In genomic region chr4:118642346-118643190, GRCm38 (mm10) we compare ENCODE assay signal across 9 mouse cellular contexts. TPM values are rescaled to one million over a fixed set of nuclear protein-coding genes. Genes with fewer than 3 reads are reported as not detected.
DNase-seq lines count a peak whose midpoint lies in the region; ATAC-seq lines count a peak whose summit lies in the region.
"Had no signal": no experiment of that assay in that cellular context is flagged by ENCODE, and none has a peak within 500 bp of the region (broad histone marks: within the 10 kb centered on the region; RNA-seq: fewer than 3 reads in every experiment).

No protein-coding gene starts in this region.

- no peak overlapping the region for H3K9ac ChIP-seq in stomach, embryonic 16.5 days (ENCODE audit: low read length)
- H3K9ac ChIP-seq: midbrain, embryonic 13.5 days had no signal

- H3K4me1 ChIP-seq in stomach, embryonic 16.5 days (ENCODE audit: control insufficient read depth, insufficient read depth, low read length): no peaks in the 10 kb centered on the region

- H3K27me3 ChIP-seq in stomach, embryonic 16.5 days (ENCODE audit: control insufficient read depth, insufficient read depth, low read length): no peaks in the 10 kb centered on the region
- H3K27me3 ChIP-seq: midbrain, embryonic 13.5 days had no signal

- no peak overlapping the region for H3K27ac ChIP-seq in stomach, embryonic 16.5 days (ENCODE audit: low read length)
- H3K27ac ChIP-seq: midbrain, embryonic 13.5 days had no signal

- H3K9me3 ChIP-seq in stomach, embryonic 16.5 days (replicated peaks; ENCODE audit: control insufficient read depth, low read length): no peaks in the 10 kb centered on the region
- H3K9me3 ChIP-seq: midbrain, embryonic 13.5 days had no signal

- DNase-seq in embryo, embryonic 11 days: peak; percentile 20
- no peak for DNase-seq in embryo, embryonic 10 days (ENCODE audit: low spot score)
- DNase-seq in kidney, postnatal 10 days: peak; percentile 64
- no peak for DNase-seq in kidney, adult 8-10 months
- DNase-seq in right cerebral cortex, postnatal 14 days: peak; percentile 28
- no peak for DNase-seq in right cerebral cortex, postnatal 36 days (ENCODE audit: low spot score in 2 of 2)
- DNase-seq in ovary, postnatal 14 days (ENCODE audit: low spot score): no peak

- no peaks in the 10 kb centered on the region for H3K36me3 ChIP-seq in stomach, embryonic 16.5 days (ENCODE audit: control insufficient read depth, insufficient read depth, low read length)
- H3K36me3 ChIP-seq: midbrain, embryonic 13.5 days had no signal

- H3K4me3 ChIP-seq in stomach, embryonic 16.5 days (replicated peaks; ENCODE audit: low read length): no peak overlapping the region
- H3K4me3 ChIP-seq: midbrain, embryonic 13.5 days had no signal

- peak overlapping the region; percentile 6; the same call in 1 of the 2 replicates for H3K4me2 ChIP-seq in stomach, embryonic 16.5 days (ENCODE audit: low read depth, low read length)
- H3K4me2 ChIP-seq: midbrain, embryonic 13.5 days had no signal

- no peak for ATAC-seq in stomach, embryonic 16.5 days (ENCODE audit: insufficient read depth, low FRiP score)
- ATAC-seq: midbrain, embryonic 13.5 days had no signal

- WGBS in stomach, embryonic 16.5 days: 39% methylated on average over 20 of the region's 20 CpGs

RNA-seq across cellular contexts. Expression of gene Olfr62, which starts 16.2 kb away (rescaled TPM):
- polyA plus RNA-seq in stomach, embryonic 16.5 days (2015; fragmentation: Nextera tagmentation; extraction: Ambion mirVana): not detected in 2 replicates
- polyA plus RNA-seq: midbrain, embryonic 13.5 days had no signal

RNA-seq across cellular contexts. Expression of gene Ebna1bp2, which starts 22.0 kb away (rescaled TPM):
- polyA plus RNA-seq in stomach, embryonic 16.5 days (2015; fragmentation: Nextera tagmentation; extraction: Ambion mirVana): 117 and 120 TPM in 2 replicates

RNA-seq across cellular contexts. Expression of gene Cfap57, which starts 22.0 kb away (rescaled TPM):
- 0.25 TPM in 2 replicates for polyA plus RNA-seq in stomach, embryonic 16.5 days (2015; fragmentation: Nextera tagmentation; extraction: Ambion mirVana)

RNA-seq across cellular contexts. Expression of gene Olfr1342, which starts 50.0 kb away (rescaled TPM):
- polyA plus RNA-seq in stomach, embryonic 16.5 days (2015; fragmentation: Nextera tagmentation; extraction: Ambion mirVana): not detected in 2 replicates
- polyA plus RNA-seq: midbrain, embryonic 13.5 days had no signal

Comparison
In these comparisons a context has a peak if more than half of its experiments do, and no peak if none do; other contexts are left out.
1. DNase-seq: peak in embryo, embryonic 11 days (single experiment), kidney, postnatal 10 days (single experiment) and right cerebral cortex, postnatal 14 days (single experiment); none in embryo, embryonic 10 days (single experiment), kidney, adult 8-10 months (0 of 2), right cerebral cortex, postnatal 36 days (0 of 2) and ovary, postnatal 14 days (single experiment).